Mouse (Mus musculus) hindbrain, postnatal 0 days (tissue): ENCODE results near the gene Pawr. TPM values are rescaled to one million over a fixed set of nuclear protein-coding genes. Genes with fewer than 3 reads are reported as not detected.

Source experiments
- ATAC-seq: fragments of 200-750 bp; cut with Nextera tagmentation; 2 replicates; pipeline ENCODE4 v1.8.0; 2017; ENCODE audit warnings: mild to moderate bottlenecking, moderate TSS enrichment, moderate library complexity
- DNase-seq: peaks from one replicate; pipeline ENCODE4 v3.0.0-alpha.2; 2015; ENCODE audit warnings: low spot score
- H3K27ac ChIP-seq: fragments of 300-500 bp; sonication (generic); 2 replicates; pipeline ENCODE4 v1.5.1; 2014; ENCODE audit warnings: mild to moderate bottlenecking
- H3K27me3 ChIP-seq: fragments of 300-500 bp; sonication (generic); 2 replicates; pipeline ENCODE4 v1.6.1; 2014; ENCODE audit warnings: low read length, mixed read lengths; ENCODE audit not compliant: insufficient read depth
- H3K36me3 ChIP-seq: fragments of 300-500 bp; sonication (generic); 2 replicates; pipeline ENCODE4 v1.6.1; 2014; ENCODE audit warnings: low read length, mixed read lengths; ENCODE audit not compliant: insufficient read depth
- H3K4me1 ChIP-seq: fragments of 300-500 bp; sonication (generic); 2 replicates; pipeline ENCODE4 v1.6.1; 2014; ENCODE audit warnings: antibody characterized with exemption, low read length, mixed read lengths; ENCODE audit not compliant: insufficient read depth
- H3K4me2 ChIP-seq: fragments of 300-500 bp; sonication (generic); 2 replicates; pipeline ENCODE4 v1.6.1; 2014; ENCODE audit warnings: low read depth, mild to moderate bottlenecking, low read length, moderate library complexity, mixed read lengths
- H3K4me3 ChIP-seq: fragments of 300-500 bp; sonication (generic); 2 replicates; pipeline ENCODE4 v1.5.1; 2014; ENCODE audit warnings: low read length
- H3K9ac ChIP-seq: fragments of 300-500 bp; sonication (generic); replicated peaks from 2 replicates; pipeline ENCODE4 v1.6.1; 2014; ENCODE audit warnings: mild to moderate bottlenecking, low read length, moderate library complexity, mixed read lengths
- H3K9me3 ChIP-seq: fragments of 300-500 bp; sonication (generic); 2 replicates; pipeline ENCODE4 v1.6.1; 2016; ENCODE audit warnings: low read length, mixed read lengths
- CTCF ChIP-seq: IDR thresholded peaks from 2 replicates; pipeline ENCODE4 v1.5.1; 2016; ENCODE audit warnings: antibody characterized with exemption, control low read depth, low read depth
- WGBS: fragments of 180-500 bp; shearing (Covaris S2); extraction: QIAGEN DNeasy Blood & Tissue Kit; methylation state at CpG from one replicate; pipeline ENCODE4 v1.1.7; 2014; 5-methylcytosine and 5-hydroxymethylcytosine counted together
- polyA plus RNA-seq: library from polyadenylated mRNA; unstranded; fragments of >200 nt; fragmentation: Nextera tagmentation; extraction: Ambion mirVana; gene quantifications from 2 replicates; pipeline ENCODE4 v1.2.1, GENCODE M21; 2015
- total RNA-seq: library from RNA; depleted of rRNA; stranded (reverse); fragments of >200 nt; gene quantifications from 2 replicates; pipeline ENCODE4 v1.2.3, GENCODE M21; 2014

Gene Pawr
- total and polyA plus RNA-seq, 2 experiments from 2014 or later, result 3.0 to 4.7 TPM

DNA sequence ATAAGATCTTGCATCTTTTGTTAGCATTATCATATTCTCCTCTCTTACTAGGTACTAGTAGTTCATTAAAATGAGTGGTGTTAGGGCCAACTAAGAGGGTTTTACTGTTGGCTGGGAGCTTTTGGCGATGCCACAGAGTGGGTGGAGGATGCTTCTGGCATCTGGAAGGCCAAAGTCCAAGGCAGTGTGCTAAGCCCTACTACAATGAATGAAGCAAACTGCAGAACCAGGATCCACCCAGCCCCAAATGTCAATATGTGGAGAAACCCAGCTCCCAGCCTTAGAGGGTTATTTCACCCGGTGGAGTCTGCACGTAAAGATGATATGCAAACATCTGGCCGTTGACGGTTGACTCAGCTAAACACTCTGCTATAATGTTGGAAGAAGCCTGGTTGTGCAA lies 2.1 kb upstream of the Pawr start:
- 79% methylated on average over 5 of the region's 5 CpGs for WGBS
- 0 out of 2 replicates have a peak, but pooled peaks cover 4% of the 10 kb centered on the region for H3K27me3 ChIP-seq
- no peak overlapping the region for H3K27ac ChIP-seq
- no peak overlapping the region for H3K4me3 ChIP-seq
- H3K36me3 ChIP-seq, result no peaks in the 10 kb centered on the region
- no peaks in the 10 kb centered on the region for H3K9me3 ChIP-seq
- no peak for ATAC-seq
- no peak for TF ChIP-seq CTCF
- H3K4me1 ChIP-seq, result no peaks in the 10 kb centered on the region
- no peak overlapping the region for H3K4me2 ChIP-seq
- no peak overlapping the region for H3K9ac ChIP-seq
- DNase-seq, result no peak

DNA sequence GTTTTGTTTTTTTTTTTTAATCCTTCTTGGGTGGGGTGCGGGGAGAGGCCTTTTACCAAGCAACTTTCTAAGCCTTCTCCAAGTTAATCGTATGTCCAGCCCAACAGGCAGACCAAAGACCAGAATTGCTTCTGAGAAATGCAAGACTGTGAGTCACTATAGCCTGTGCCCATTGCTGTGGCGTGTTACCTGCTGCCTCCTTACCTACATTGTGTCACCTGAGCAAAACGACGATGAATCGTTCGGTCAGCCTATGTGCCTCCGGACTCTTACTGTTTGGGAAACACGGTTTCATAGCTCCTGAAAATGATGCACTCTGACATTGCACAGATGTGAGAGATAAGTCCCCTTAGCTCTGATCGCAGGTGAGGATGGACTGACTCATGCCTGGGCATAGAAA lies 957 bp upstream of the Pawr start:
- Histone ChIP-seq H3K4me2 (peak overlapping the region; percentile 97), H3K9me3 (no peaks in the 10 kb centered on the region), H3K4me3 (peak overlapping the region; percentile 82), H3K36me3 (no peaks in the 10 kb centered on the region), H3K9ac (no peak overlapping the region), H3K27me3 (0 out of 2 replicates have a peak, but pooled peaks cover 4% of the 10 kb centered on the region), H3K4me1 (no peaks in the 10 kb centered on the region), H3K27ac (no peak overlapping the region)
- 9% methylated on average over 10 of the region's 10 CpGs for WGBS
- DNase-seq (no peak), ATAC-seq (no peak)
- TF ChIP-seq CTCF, result no peak

DNA sequence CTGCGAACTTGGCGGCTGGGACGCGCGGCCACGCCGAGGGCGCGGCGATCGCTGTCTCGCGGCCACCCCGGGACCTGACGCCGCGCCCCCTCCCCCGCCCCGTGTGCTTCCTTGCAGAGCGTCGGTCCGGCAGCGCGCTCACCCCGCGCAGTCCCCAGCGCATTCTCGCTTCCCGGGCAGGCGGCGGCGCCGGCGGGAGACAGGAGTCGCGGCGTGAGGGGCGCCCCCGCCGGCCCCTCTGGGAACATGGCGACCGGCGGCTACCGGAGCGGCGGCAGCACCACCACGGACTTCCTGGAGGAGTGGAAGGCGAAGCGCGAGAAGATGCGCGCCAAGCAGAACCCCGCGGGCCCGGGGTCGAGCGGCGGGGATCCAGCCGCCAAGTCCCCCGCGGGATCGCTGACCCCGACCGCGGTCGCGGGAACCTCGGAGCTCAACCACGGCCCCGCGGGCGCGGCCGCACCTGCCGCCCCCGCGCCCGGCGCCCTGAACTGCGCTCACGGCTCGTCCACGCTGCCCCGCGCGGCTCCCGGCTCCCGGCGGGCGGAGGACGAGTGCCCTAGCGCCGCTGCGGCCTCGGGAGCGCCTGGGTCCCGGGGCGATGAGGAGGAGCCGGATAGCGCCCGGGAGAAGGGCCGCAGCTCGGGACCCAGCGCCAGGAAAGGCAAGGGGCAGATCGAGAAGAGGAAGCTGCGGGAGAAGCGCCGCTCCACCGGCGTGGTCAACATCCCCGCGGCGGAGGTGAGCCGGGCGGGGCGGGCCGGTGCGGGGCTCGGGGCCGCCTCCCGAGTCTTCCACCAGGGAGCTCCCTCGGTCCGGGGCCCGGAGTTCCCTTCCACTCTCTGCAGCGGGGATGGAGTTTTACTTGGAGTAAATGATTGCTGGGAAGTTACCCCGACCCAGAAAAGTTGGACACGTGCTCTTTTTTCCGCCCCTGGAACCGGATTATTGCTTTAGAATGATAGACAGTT lies 935 bp downstream of the Pawr start:
- peak overlapping the region; percentile 82 for H3K4me3 ChIP-seq
- peak; percentile 18; the same call in 1 of the 2 replicates for TF ChIP-seq CTCF
- peak overlapping the region; percentile 97 for H3K4me2 ChIP-seq
- H3K4me1 ChIP-seq, result no peaks in the 10 kb centered on the region
- ATAC-seq (peak; percentile 65), DNase-seq (peak; percentile 56)
- H3K27ac ChIP-seq, result peak overlapping the region; percentile 36; the same call in 1 of the 2 replicates
- WGBS, result 3% methylated on average over 127 of the region's 129 CpGs
- no peaks in the 10 kb centered on the region for H3K9me3 ChIP-seq
- H3K9ac ChIP-seq, result peak overlapping the region; percentile 54
- H3K27me3 ChIP-seq, result 0 out of 2 replicates have a peak, but pooled peaks cover 4% of the 10 kb centered on the region
- H3K36me3 ChIP-seq, result no peaks in the 10 kb centered on the region

DNA sequence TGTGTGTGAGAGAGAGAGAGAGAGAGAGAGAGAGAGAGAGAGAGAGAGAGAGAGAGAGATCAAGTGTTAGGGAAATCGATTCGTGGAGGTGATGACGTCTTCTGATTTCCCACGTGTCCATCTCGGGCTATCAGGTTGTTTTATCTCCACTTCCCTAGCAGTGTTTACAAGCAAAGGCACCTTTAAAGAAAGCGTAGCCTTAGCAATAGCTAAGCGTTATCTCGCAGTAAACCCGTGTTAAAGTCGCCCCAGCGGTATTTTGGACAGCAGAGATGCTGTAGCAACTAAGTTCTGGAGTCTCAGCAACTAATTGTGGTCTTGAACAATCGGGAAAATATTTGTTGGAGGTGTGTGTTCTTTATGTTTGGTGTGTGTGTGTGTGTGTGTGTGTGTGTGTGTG lies 1.7 kb downstream of the Pawr start:
- DNase-seq, result no peak
- no peak for TF ChIP-seq CTCF
- Histone ChIP-seq H3K4me1 (no peaks in the 10 kb centered on the region; the same call in 1 of the 2 replicates), H3K9me3 (no peaks in the 10 kb centered on the region), H3K4me2 (peak overlapping the region; percentile 97), H3K27me3 (0 out of 2 replicates have a peak, but pooled peaks cover 4% of the 10 kb centered on the region), H3K36me3 (no peaks in the 10 kb centered on the region), H3K27ac (no peak overlapping the region), H3K4me3 (peak overlapping the region; percentile 82), H3K9ac (no peak overlapping the region)
- ATAC-seq, result no peak
- WGBS, result 5% methylated on average over 12 of the region's 12 CpGs

DNA sequence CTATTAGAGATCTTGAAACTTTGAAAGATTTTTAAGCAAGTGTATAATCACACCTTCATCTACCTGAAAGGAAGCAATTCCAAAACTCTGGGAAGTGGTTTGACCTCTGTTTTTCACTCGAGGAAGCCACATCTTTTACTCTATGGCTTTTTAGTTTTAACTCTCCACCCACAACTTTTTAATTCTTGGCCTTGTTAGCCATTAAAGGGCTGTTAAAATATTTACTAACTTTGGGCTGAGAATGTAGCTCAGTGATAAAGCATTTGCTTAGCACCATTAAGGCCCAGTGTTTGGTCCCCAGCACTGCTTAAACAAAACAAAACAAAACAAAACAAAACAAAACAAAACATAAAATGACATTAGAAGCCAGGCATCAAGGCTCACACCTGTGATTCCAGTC lies 2.2 kb downstream of the Pawr start:
- TF ChIP-seq CTCF, result no peak
- no peak for DNase-seq
- no peaks in the 10 kb centered on the region; the same call in 1 of the 2 replicates for H3K4me1 ChIP-seq
- H3K9me3 ChIP-seq, result no peaks in the 10 kb centered on the region
- H3K36me3 ChIP-seq, result no peaks in the 10 kb centered on the region
- peak overlapping the region; percentile 82; the same call in 1 of the 2 replicates for H3K4me3 ChIP-seq
- no peak overlapping the region for H3K27ac ChIP-seq
- ATAC-seq, result no peak
- peak overlapping the region; percentile 97; the same call in 1 of the 2 replicates for H3K4me2 ChIP-seq
- 0 out of 2 replicates have a peak, but pooled peaks cover 4% of the 10 kb centered on the region for H3K27me3 ChIP-seq
- WGBS, result 32% methylated on average over 1 of the region's 1 CpGs
- H3K9ac ChIP-seq, result no peak overlapping the region

DNA sequence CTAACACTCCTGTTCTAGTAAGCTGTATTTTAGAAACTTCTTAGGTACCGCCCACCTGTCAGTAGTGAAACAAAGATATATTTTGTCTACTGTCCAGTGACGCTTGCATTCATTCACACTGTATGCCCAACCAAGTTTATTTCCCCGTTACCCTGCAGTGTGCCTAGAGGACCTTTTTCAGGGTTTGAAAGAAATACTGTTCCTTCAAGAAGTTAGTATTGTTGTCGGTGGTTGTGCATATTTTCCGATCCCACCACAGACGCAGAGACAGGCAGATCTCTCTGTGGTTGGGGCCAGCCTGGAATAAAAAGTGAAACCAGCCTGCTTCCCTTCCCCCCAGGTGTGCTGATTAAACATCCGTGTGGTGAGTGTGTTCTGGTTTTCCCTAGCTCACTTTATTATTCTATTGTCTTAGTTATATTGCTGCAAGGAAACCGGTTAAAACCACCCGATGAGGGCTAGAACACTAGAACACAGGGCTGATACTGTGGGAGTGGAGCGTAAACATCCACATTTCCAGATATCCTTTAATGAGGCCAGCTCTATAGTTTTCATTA lies 3.9 kb downstream of the Pawr start:
- Histone ChIP-seq H3K27me3 (no peaks in the 10 kb centered on the region), H3K4me1 (no peaks in the 10 kb centered on the region; the same call in 1 of the 2 replicates), H3K27ac (no peak overlapping the region), H3K9ac (no peak overlapping the region), H3K36me3 (no peaks in the 10 kb centered on the region), H3K4me2 (no peak overlapping the region), H3K9me3 (no peaks in the 10 kb centered on the region), H3K4me3 (no peak overlapping the region)
- ATAC-seq (no peak), DNase-seq (no peak)
- WGBS, result 86% methylated on average over 10 of the region's 10 CpGs
- TF ChIP-seq CTCF, result no peak
